Mouse (Mus musculus) neural tube, embryonic 13.5 days (tissue): Measurements from ENCODE around the gene Asb6. TPM values are rescaled to one million over a fixed set of nuclear protein-coding genes. Genes with fewer than 3 reads are reported as not detected.
A peak's percentile ranks its signal among the peaks of the same experiment; 100 is the strongest.

Experiments
- ATAC-seq: fragments of 200-750 bp; cut with Nextera tagmentation; 2 replicates; pipeline ENCODE4 v1.8.0; 2017; ENCODE audit warnings: low read depth, mild to moderate bottlenecking, moderate TSS enrichment, moderate library complexity
- H3K27ac ChIP-seq: fragments of 300-500 bp; sonication (generic); replicated peaks from 2 replicates; pipeline ENCODE4 v1.5.1; 2015; ENCODE audit warnings: moderate library complexity, mild to moderate bottlenecking, inconsistent platforms
- H3K27me3 ChIP-seq: fragments of 300-500 bp; sonication (generic); 2 replicates; pipeline ENCODE4 v1.6.1; 2015; ENCODE audit warnings: mild to moderate bottlenecking, inconsistent platforms
- H3K36me3 ChIP-seq: fragments of 300-500 bp; sonication (generic); 2 replicates; pipeline ENCODE4 v1.6.1; 2015; ENCODE audit warnings: mild to moderate bottlenecking, inconsistent platforms
- H3K4me1 ChIP-seq: fragments of 300-500 bp; sonication (generic); replicated peaks from 2 replicates; pipeline ENCODE4 v1.6.1; 2015; ENCODE audit warnings: inconsistent platforms
- H3K4me2 ChIP-seq: fragments of 300-500 bp; sonication (generic); 2 replicates; pipeline ENCODE4 v1.6.1; 2015; ENCODE audit warnings: inconsistent platforms, mild to moderate bottlenecking, moderate library complexity
- H3K4me3 ChIP-seq: fragments of 300-500 bp; sonication (generic); 2 replicates; pipeline ENCODE4 v1.5.1; 2015; ENCODE audit warnings: mild to moderate bottlenecking, inconsistent platforms
- H3K9ac ChIP-seq: fragments of 300-500 bp; sonication (generic); 2 replicates; pipeline ENCODE4 v1.6.1; 2015; ENCODE audit warnings: moderate library complexity, mild to moderate bottlenecking, inconsistent platforms
- H3K9me3 ChIP-seq: fragments of 300-500 bp; sonication (generic); 2 replicates; pipeline ENCODE4 v1.6.1; 2016; ENCODE audit warnings: inconsistent platforms
- WGBS: fragments of 180-500 bp; shearing (Covaris S2); methylation state at CpG from one replicate; pipeline ENCODE4 v1.1.7; 2015; 5-methylcytosine and 5-hydroxymethylcytosine counted together
- polyA plus RNA-seq: library from polyadenylated mRNA; unstranded; fragments of >200 nt; fragmentation: Nextera tagmentation; extraction: Ambion mirVana; gene quantifications from 2 replicates; pipeline ENCODE4 v1.2.1, GENCODE M21; 2015

The Asb6 gene
- polyA plus RNA-seq, 1 experiment from 2014 or later, result 38.2 TPM

- no peak overlapping the region for H3K4me2 ChIP-seq
- no peak overlapping the region for H3K9ac ChIP-seq
- WGBS, result 29% methylated on average over 5 of the region's 5 CpGs
- H3K36me3 ChIP-seq, result peaks cover 22% of the 10 kb centered on the region
- H3K9me3 ChIP-seq, result no peaks in the 10 kb centered on the region
- H3K4me3 ChIP-seq, result no peak overlapping the region
- ATAC-seq, result no peak
- no peak overlapping the region for H3K27ac ChIP-seq
- 0 out of 2 replicates have a peak, but pooled peaks cover 5% of the 10 kb centered on the region for H3K27me3 ChIP-seq
- H3K4me1 ChIP-seq, result peaks cover 31% of the 10 kb centered on the region
Observed at GRCm38 (mm10) chr2:30829315-30829714, 818 bp downstream of the Asb6 start.

- Histone ChIP-seq H3K4me2 (peak overlapping the region; percentile 91), H3K36me3 (peaks cover 36% of the 10 kb centered on the region), H3K27ac (peak overlapping the region; percentile 72), H3K4me1 (peaks cover 30% of the 10 kb centered on the region), H3K9me3 (no peaks in the 10 kb centered on the region), H3K9ac (peak overlapping the region; percentile 95), H3K4me3 (peak overlapping the region; percentile 75), H3K27me3 (0 out of 2 replicates have a peak, but pooled peaks cover 3% of the 10 kb centered on the region)
- ATAC-seq, result peak; percentile 85
- WGBS, result under 1% methylated on average over 63 of the region's 63 CpGs
Observed at GRCm38 (mm10) chr2:30827749-30828475, 2.2 kb downstream of the Asb6 start.

- WGBS, result 37% methylated on average over 26 of the region's 26 CpGs
- ATAC-seq, result no peak
- Histone ChIP-seq H3K9me3 (no peaks in the 10 kb centered on the region), H3K36me3 (peaks cover 44% of the 10 kb centered on the region), H3K4me2 (peak overlapping the region; percentile 91), H3K4me1 (peaks cover 37% of the 10 kb centered on the region), H3K27me3 (no peaks in the 10 kb centered on the region), H3K27ac (peak overlapping the region; percentile 72), H3K4me3 (peak overlapping the region; percentile 75), H3K9ac (peak overlapping the region; percentile 95)
Observed at GRCm38 (mm10) chr2:30826825-30827748, 3.0 kb downstream of the Asb6 start.

- WGBS, result 62% methylated on average over 13 of the region's 13 CpGs
- no peak overlapping the region for H3K9ac ChIP-seq
- H3K27ac ChIP-seq, result peak overlapping the region; percentile 68
- H3K4me1 ChIP-seq, result peaks cover 38% of the 10 kb centered on the region
- H3K27me3 ChIP-seq, result no peaks in the 10 kb centered on the region
- peaks cover 77% of the 10 kb centered on the region for H3K36me3 ChIP-seq
- no peaks in the 10 kb centered on the region for H3K9me3 ChIP-seq
- H3K4me3 ChIP-seq, result no peak overlapping the region
- peak; percentile 44; the same call in 1 of the 2 replicates for ATAC-seq
- no peak overlapping the region for H3K4me2 ChIP-seq
Observed at GRCm38 (mm10) chr2:30823385-30824153, 6.6 kb downstream of the Asb6 start.

GRCm38 (mm10) chr2:30822460-30822859 is 7.7 kb downstream of the Asb6 start:
- no peaks in the 10 kb centered on the region for H3K9me3 ChIP-seq
- H3K4me2 ChIP-seq, result no peak overlapping the region
- 91% methylated on average over 8 of the region's 8 CpGs for WGBS
- no peak for ATAC-seq
- H3K27me3 ChIP-seq, result no peaks in the 10 kb centered on the region
- no peak overlapping the region for H3K4me3 ChIP-seq
- H3K4me1 ChIP-seq, result peaks cover 39% of the 10 kb centered on the region
- no peak overlapping the region for H3K9ac ChIP-seq
- H3K36me3 ChIP-seq, result peaks cover 83% of the 10 kb centered on the region
- peak overlapping the region; percentile 68 for H3K27ac ChIP-seq

GRCm38 (mm10) chr2:30821073-30821472 is 9.1 kb downstream of the Asb6 start:
- peaks cover 26% of the 10 kb centered on the region for H3K4me1 ChIP-seq
- H3K27ac ChIP-seq, result no peak overlapping the region
- H3K4me3 ChIP-seq, result no peak overlapping the region
- H3K4me2 ChIP-seq, result no peak overlapping the region
- WGBS, result 95% methylated on average over 3 of the region's 3 CpGs
- H3K36me3 ChIP-seq, result peaks cover 87% of the 10 kb centered on the region
- H3K27me3 ChIP-seq, result no peaks in the 10 kb centered on the region
- no peak overlapping the region for H3K9ac ChIP-seq
- no peaks in the 10 kb centered on the region for H3K9me3 ChIP-seq
- no peak for ATAC-seq

- ATAC-seq, result no peak
- Histone ChIP-seq H3K27ac (no peak overlapping the region), H3K27me3 (no peaks in the 10 kb centered on the region), H3K9me3 (no peaks in the 10 kb centered on the region), H3K4me3 (no peak overlapping the region), H3K4me1 (peaks cover 26% of the 10 kb centered on the region), H3K36me3 (peaks cover 87% of the 10 kb centered on the region), H3K4me2 (no peak overlapping the region), H3K9ac (no peak overlapping the region)
- WGBS, result 96% methylated on average over 5 of the region's 5 CpGs
Observed at GRCm38 (mm10) chr2:30819873-30820272, 10.3 kb downstream of the Asb6 start.

- peaks cover 82% of the 10 kb centered on the region for H3K36me3 ChIP-seq
- no peaks in the 10 kb centered on the region for H3K9me3 ChIP-seq
- H3K27ac ChIP-seq, result no peak overlapping the region
- H3K4me2 ChIP-seq, result no peak overlapping the region
- no peak for ATAC-seq
- peaks cover 11% of the 10 kb centered on the region for H3K4me1 ChIP-seq
- WGBS, result 96% methylated on average over 1 of the region's 1 CpGs
- H3K4me3 ChIP-seq, result no peak overlapping the region
- no peaks in the 10 kb centered on the region for H3K27me3 ChIP-seq
- H3K9ac ChIP-seq, result no peak overlapping the region
Observed at GRCm38 (mm10) chr2:30816383-30816782, 13.8 kb downstream of the Asb6 start.

GRCm38 (mm10) chr2:30810573-30810972 is 19.6 kb downstream of the Asb6 start:
- Histone ChIP-seq H3K9ac (no peak overlapping the region), H3K4me3 (no peak overlapping the region), H3K4me1 (peaks cover 38% of the 10 kb centered on the region), H3K36me3 (peaks cover 35% of the 10 kb centered on the region), H3K9me3 (no peaks in the 10 kb centered on the region), H3K4me2 (peak overlapping the region; percentile 1; the same call in 1 of the 2 replicates), H3K27ac (no peak overlapping the region), H3K27me3 (no peaks in the 10 kb centered on the region)
- ATAC-seq, result no peak
- WGBS, result 72% methylated on average over 7 of the region's 7 CpGs

GRCm38 (mm10) chr2:30809503-30809902 is 20.6 kb downstream of the Asb6 start:
- no peaks in the 10 kb centered on the region for H3K27me3 ChIP-seq
- peaks cover 38% of the 10 kb centered on the region for H3K4me1 ChIP-seq
- 89% methylated on average over 5 of the region's 5 CpGs for WGBS
- ATAC-seq, result no peak
- H3K4me2 ChIP-seq, result peak overlapping the region; percentile 96
- no peak overlapping the region for H3K27ac ChIP-seq
- H3K9ac ChIP-seq, result peak overlapping the region; percentile 56
- H3K36me3 ChIP-seq, result peaks cover 24% of the 10 kb centered on the region
- peak overlapping the region; percentile 83 for H3K4me3 ChIP-seq
- H3K9me3 ChIP-seq, result no peaks in the 10 kb centered on the region

- Histone ChIP-seq H3K27ac (peak overlapping the region; percentile 86), H3K27me3 (0 out of 2 replicates have a peak, but pooled peaks cover 5% of the 10 kb centered on the region), H3K4me2 (peak overlapping the region; percentile 96), H3K9ac (peak overlapping the region; percentile 96), H3K36me3 (peaks cover 12% of the 10 kb centered on the region), H3K4me3 (peak overlapping the region; percentile 83), H3K4me1 (peaks cover 38% of the 10 kb centered on the region), H3K9me3 (no peaks in the 10 kb centered on the region)
- ATAC-seq, result peak; percentile 25
- 5% methylated on average over 10 of the region's 10 CpGs for WGBS
Observed at GRCm38 (mm10) chr2:30808296-30808655, 21.9 kb downstream of the Asb6 start.
